Mouse (Mus musculus) frontal cortex, postnatal 36 days (tissue): ENCODE results near the gene Higd2a.

Source experiments
- DNase-seq, 2 experiments: peaks; one replicate each; pipeline ENCODE4 v3.0.0; 2022; ENCODE audit warnings: low spot score in 2 of 2

Gene Higd2a

DNA sequence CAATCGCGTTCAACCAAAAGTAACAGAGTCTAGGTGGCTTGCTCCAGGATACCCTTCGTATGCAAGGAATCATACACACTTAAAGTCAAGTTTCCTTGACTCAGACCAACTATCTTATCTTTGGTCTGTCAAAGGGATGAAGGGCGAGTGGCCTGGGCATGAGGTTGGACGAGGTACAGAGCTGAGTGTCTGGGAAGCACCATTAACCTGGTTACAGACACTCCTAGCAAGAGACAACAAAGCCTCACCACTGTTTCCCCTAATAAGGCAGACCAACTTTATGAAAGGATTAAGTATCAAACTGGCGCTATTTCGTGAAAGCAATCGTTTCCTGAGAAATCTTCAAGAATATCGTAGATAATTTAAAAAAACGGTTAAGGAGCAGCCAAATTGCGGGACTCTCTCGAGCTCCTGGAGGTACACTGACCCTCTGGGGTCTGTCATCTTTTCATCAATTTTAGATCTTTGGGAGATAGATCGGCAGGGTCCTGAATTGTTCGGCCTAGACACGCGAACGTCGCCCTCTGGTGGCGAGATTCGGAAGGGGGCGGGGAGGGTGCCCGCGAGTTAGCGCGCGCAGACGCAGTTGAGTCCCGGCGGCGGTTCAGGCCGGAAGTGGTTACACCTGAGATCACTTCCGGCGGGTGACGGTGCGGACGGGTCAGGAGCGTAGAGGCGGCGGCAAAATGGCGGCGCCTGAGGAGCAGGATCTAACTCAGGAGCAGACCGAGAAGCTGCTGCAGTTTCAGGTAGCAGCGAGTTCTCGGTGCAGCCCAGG, 31.3 kb downstream of the Higd2a start, which contains the start of gene Faf2:
Gene Faf2 (plus strand): TSS at position 630 of the 778 bp plus-strand sequence.
- peak; percentile 99 to 100 for DNase-seq

DNA sequence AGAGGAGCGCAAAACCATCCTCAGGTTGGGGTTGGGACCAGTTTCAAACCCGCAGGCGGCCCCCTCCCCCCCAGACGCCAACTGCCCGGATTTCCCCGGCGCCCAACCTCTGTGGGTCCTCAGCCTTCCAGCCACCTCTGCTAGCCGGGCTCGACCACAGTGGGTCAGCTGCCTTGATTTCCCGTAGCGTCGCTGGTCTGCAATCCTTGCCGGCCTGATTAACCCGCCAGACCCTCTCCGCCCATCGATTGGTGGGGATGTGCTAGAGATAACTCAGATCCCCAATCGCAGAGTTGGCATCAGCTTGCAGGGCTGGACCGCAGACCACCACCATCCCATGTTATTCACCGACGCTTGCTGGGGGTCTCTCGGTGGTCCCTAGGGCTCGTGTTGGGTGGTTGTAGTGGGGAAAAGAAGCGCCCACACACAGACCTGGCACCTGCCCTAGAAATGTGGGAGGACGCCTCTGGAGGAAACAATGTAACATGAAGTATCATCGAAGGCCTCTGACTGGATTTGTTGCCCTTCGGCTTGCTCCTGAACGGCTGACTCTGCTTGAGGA, 32.0 kb downstream of the Higd2a start:
- DNase-seq: no peak

DNA sequence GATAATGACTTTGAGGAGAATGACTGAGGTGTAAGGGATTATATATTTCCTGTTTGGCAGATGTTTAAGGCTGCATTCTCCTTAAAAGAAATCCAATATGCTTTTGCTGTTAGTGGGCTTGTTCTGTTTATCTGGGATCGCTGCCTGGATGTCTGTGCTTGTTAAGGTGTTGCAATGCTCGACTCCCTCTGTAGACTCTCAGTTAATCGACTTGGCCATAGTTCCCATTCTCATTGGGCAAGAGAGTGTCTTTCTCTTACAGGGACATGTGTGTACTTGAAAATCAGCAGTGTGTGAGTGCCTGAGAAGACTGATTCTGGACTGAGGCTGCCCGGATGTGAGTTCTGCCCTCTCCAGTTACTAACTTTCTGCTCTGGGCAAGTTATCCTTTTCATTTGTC, 39.1 kb downstream of the Higd2a start:
- DNase-seq: no peak

DNA sequence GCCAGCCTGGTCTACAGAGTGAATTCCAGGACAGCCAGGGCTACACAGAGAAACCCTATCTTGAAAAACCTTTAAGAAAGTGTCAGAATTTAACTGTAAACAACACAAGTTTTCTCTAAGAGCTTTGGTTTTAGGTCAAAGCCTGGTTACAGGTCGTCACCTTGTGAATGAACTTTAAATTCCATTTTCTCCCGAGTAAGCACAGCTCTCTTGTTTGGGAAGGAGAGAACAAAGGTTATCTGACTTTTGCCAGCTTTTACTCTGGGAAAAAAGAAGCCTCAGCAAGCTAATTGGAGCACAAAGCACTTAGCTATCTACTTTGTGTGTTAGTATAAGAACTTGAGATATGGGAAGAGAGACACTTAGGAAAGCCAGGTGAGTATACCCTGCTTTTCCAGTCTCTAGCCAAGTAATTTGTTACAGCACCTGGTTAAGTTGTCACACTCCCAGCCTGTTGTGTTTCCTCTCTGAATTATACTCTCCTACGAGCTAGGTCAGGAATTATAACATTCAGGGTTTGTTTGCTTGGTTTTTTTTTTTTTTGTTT, 42.8 kb downstream of the Higd2a start:
- no peak for DNase-seq

DNA sequence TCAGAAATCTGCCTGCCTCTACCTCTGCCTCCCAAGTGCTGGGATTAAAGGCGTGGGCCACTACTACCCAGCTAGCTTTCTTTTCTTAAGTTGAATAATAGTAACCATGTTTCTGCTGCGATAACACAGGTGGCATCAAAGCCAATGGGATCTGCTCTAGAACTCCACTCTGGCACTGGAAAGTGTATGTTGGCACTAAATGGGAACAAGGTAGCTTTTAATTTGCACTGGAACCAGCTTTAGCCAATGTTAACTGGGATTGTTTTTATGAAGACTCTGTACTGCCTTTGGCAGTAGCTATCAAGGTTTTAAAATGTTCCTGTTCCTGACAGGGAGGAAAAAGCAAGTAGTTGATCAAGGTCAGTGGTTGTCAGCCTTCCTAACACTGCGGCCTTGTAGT, 45.0 kb downstream of the Higd2a start:
- DNase-seq: no peak
